In genomic region chr11:107445683-107446082, GRCm38 (mm10) we compare ENCODE assay signal across 13 mouse cellular contexts. TPM values are rescaled to one million over a fixed set of nuclear protein-coding genes. Genes with fewer than 3 reads are reported as not detected.
DNase-seq lines count a peak whose midpoint lies in the region; ATAC-seq and TF ChIP-seq lines count a peak whose summit lies in the region.
"Had no signal": no experiment of that assay in that cellular context is flagged by ENCODE, and none has a peak within 500 bp of the region (broad histone marks: within the 10 kb centered on the region; RNA-seq: fewer than 3 reads in every experiment).

No protein-coding gene starts in this region.

- ATAC-seq in midbrain, postnatal 0 days (ENCODE audit: low FRiP score), result no peak
- ATAC-seq in midbrain, embryonic 16.5 days, result no peak
- 0 out of 2 replicates have a peak, but pooled peaks have one; percentile 23 for ATAC-seq in megakaryocyte-erythroid progenitor cell, adult 5-6 weeks (replicated peaks; ENCODE audit: low FRiP score, low TSS enrichment, poor library complexity, severe bottlenecking)

- no peak overlapping the region for H3K4me2 ChIP-seq in midbrain, postnatal 0 days (ENCODE audit: low read depth, low read length, poor library complexity, severe bottlenecking)
- no peak overlapping the region for H3K4me2 ChIP-seq in midbrain, embryonic 16.5 days (ENCODE audit: low read length)
- H3K4me2 ChIP-seq: embryonic facial prominence, embryonic 15.5 days; lung, embryonic 15.5 days had no signal

- no peak overlapping the region for H3K4me3 ChIP-seq in heart, adult 2 months
- no peak overlapping the region for H3K4me3 ChIP-seq in midbrain, postnatal 0 days (ENCODE audit: low read depth, low read length)
- H3K4me3 ChIP-seq in midbrain, embryonic 16.5 days (ENCODE audit: low read depth, low read length), result no peak overlapping the region
- H3K4me3 ChIP-seq: embryonic facial prominence, embryonic 15.5 days; lung, embryonic 15.5 days had no signal

- TF ChIP-seq EP300 in heart, adult 2 months (IDR thresholded peaks at IDR 0.05; ENCODE audit: insufficient read depth, low read depth, low read length), result no peak

- intact Hi-C loops in heart, adult 2 months (cut with DNase I), result loop anchor here (2.0 kb wide), 1 partner anchor 17 kb away; no protein-coding TSS in a partner anchor
- intact Hi-C loops in heart, postnatal 25 days (cut with DNase I), result loop anchor here (5.0 kb wide), 1 partner anchor 108 kb away; no protein-coding TSS in a partner anchor

- no peaks in the 10 kb centered on the region for H3K27me3 ChIP-seq in heart, adult 2 months (ENCODE audit: control insufficient read depth, insufficient read depth, low read length)
- H3K27me3 ChIP-seq in midbrain, postnatal 0 days (ENCODE audit: insufficient read depth, low read length), result no peaks in the 10 kb centered on the region
- no peaks in the 10 kb centered on the region for H3K27me3 ChIP-seq in midbrain, embryonic 16.5 days (ENCODE audit: control insufficient read depth, insufficient read depth, low read depth, low read length)
- H3K27me3 ChIP-seq: embryonic facial prominence, embryonic 15.5 days; lung, embryonic 15.5 days had no signal

- WGBS in heart, adult 2 months, result 72% methylated on average over 3 of the region's 3 CpGs
- WGBS in midbrain, postnatal 0 days, result 92% methylated on average over 3 of the region's 3 CpGs
- WGBS in midbrain, embryonic 16.5 days, result 94% methylated on average over 3 of the region's 3 CpGs

- no peak overlapping the region for H3K9ac ChIP-seq in heart, adult 2 months (ENCODE audit: low read depth, low read length)
- H3K9ac ChIP-seq in midbrain, postnatal 0 days (replicated peaks; ENCODE audit: low read length, poor library complexity, severe bottlenecking), result no peak overlapping the region
- H3K9ac ChIP-seq in midbrain, embryonic 16.5 days (ENCODE audit: low read depth, low read length), result no peak overlapping the region
- H3K9ac ChIP-seq: embryonic facial prominence, embryonic 15.5 days; lung, embryonic 15.5 days had no signal

- H3K79me2 ChIP-seq in heart, adult 2 months (replicated peaks; ENCODE audit: control insufficient read depth, insufficient read depth, low read length), result no peaks in the 10 kb centered on the region; the same call in 1 of the 2 replicates

- peaks cover 9% of the 10 kb centered on the region for H3K36me3 ChIP-seq in heart, adult 2 months (ENCODE audit: control insufficient read depth, insufficient read depth, low read length)
- no peaks in the 10 kb centered on the region for H3K36me3 ChIP-seq in midbrain, postnatal 0 days (ENCODE audit: insufficient read depth, low read length)
- H3K36me3 ChIP-seq in midbrain, embryonic 16.5 days (ENCODE audit: control insufficient read depth, insufficient read depth, low read length), result no peaks in the 10 kb centered on the region
- H3K36me3 ChIP-seq: embryonic facial prominence, embryonic 15.5 days; lung, embryonic 15.5 days had no signal

- no peaks in the 10 kb centered on the region for H3K9me3 ChIP-seq in midbrain, postnatal 0 days (ENCODE audit: low read length)
- no peaks in the 10 kb centered on the region for H3K9me3 ChIP-seq in midbrain, embryonic 16.5 days (replicated peaks; ENCODE audit: control insufficient read depth, low read length, poor library complexity, severe bottlenecking)
- H3K9me3 ChIP-seq: embryonic facial prominence, embryonic 15.5 days; lung, embryonic 15.5 days had no signal

- peak in 1 of 2 experiments; percentile 47 for DNase-seq in heart, adult 2 months
- DNase-seq in heart, postnatal 25 days (ENCODE audit: low spot score), result no peak
- peak; percentile 74 for DNase-seq in midbrain, postnatal 0 days (ENCODE audit: low spot score)
- DNase-seq in cerebellum, adult 18-20 months, result peak; percentile 66 to 74
- DNase-seq in lung, postnatal 36 days, result no peak
- DNase-seq: kidney, adult 11 months; kidney, postnatal 14 days; layer of hippocampus, adult 9-11 months; thymus, postnatal 4 days had no signal

- TF ChIP-seq CTCF in heart, adult 2 months (IDR thresholded peaks at IDR 0.05), result no peak
- no peak for TF ChIP-seq CTCF in midbrain, postnatal 0 days (IDR thresholded peaks at IDR 0.05)

- H3K27ac ChIP-seq in heart, adult 2 months, result peak overlapping the region; percentile 86
- H3K27ac ChIP-seq in midbrain, postnatal 0 days (ENCODE audit: low read depth, low read length), result no peak overlapping the region
- no peak overlapping the region for H3K27ac ChIP-seq in midbrain, embryonic 16.5 days (ENCODE audit: low read length)
- H3K27ac ChIP-seq: embryonic facial prominence, embryonic 15.5 days; lung, embryonic 15.5 days had no signal

- peaks cover 22% of the 10 kb centered on the region for H3K4me1 ChIP-seq in heart, adult 2 months (ENCODE audit: control insufficient read depth, insufficient read depth, low read length)
- H3K4me1 ChIP-seq in midbrain, postnatal 0 days (ENCODE audit: insufficient read depth, low read length), result no peaks in the 10 kb centered on the region
- H3K4me1 ChIP-seq in midbrain, embryonic 16.5 days (ENCODE audit: control insufficient read depth, insufficient read depth, low read length), result no peaks in the 10 kb centered on the region

- no peak for TF ChIP-seq POLR2A in heart, adult 2 months (IDR thresholded peaks at IDR 0.05; ENCODE audit: insufficient read depth, low read depth, low read length)

RNA-seq across cellular contexts. Expression of gene Pitpnc1, which starts 24.8 kb away (rescaled TPM):
- 10 to 100 TPM; 66.4 to 68.1 TPM for total RNA-seq in heart, adult 2 months (2021)
- 22.7 and 39.4 TPM in 2 replicates for polyA plus RNA-seq in heart, adult 2 months (2012; rRNA removed)
- 10 to 100 TPM; 65.1 to 72.6 TPM for total RNA-seq in heart, postnatal 25 days (2021)
- total RNA-seq in midbrain, postnatal 0 days (2014; rRNA removed), result 54.8 and 56.5 TPM in 2 replicates
- 50.5 and 54.0 TPM in 2 replicates for polyA plus RNA-seq in midbrain, postnatal 0 days (2015; fragmentation: Nextera tagmentation; extraction: Ambion mirVana)
- polyA plus RNA-seq in midbrain, embryonic 16.5 days (2015; fragmentation: Nextera tagmentation; extraction: Ambion mirVana), result 44.8 and 48.0 TPM in 2 replicates
- 35.0 and 44.4 TPM in 2 replicates for total RNA-seq in megakaryocyte-erythroid progenitor cell, adult 5-6 weeks (2014; fragmentation: Nextera tagmentation)
- total RNA-seq in megakaryocyte-erythroid progenitor cell, adult 5-6 weeks (2017), result 28.6 and 33.9 TPM in 2 replicates

RNA-seq across cellular contexts. Expression of gene Psmd12, which starts 33.6 kb away (rescaled TPM):
- 10 to 100 TPM; 78.3 to 92.2 TPM for total RNA-seq in heart, adult 2 months (2021)
- polyA plus RNA-seq in heart, adult 2 months (2012; rRNA removed), result 22.6 and 42.4 TPM in 2 replicates
- 10 to 100 TPM; 84.7 to 87.4 TPM for total RNA-seq in heart, postnatal 25 days (2021)
- 39.6 and 49.4 TPM in 2 replicates for total RNA-seq in midbrain, postnatal 0 days (2014; rRNA removed)
- polyA plus RNA-seq in midbrain, postnatal 0 days (2015; fragmentation: Nextera tagmentation; extraction: Ambion mirVana), result 150 and 156 TPM in 2 replicates
- 155 and 156 TPM in 2 replicates for polyA plus RNA-seq in midbrain, embryonic 16.5 days (2015; fragmentation: Nextera tagmentation; extraction: Ambion mirVana)
- total RNA-seq in megakaryocyte-erythroid progenitor cell, adult 5-6 weeks (2014; fragmentation: Nextera tagmentation), result 94.9 and 97.5 TPM in 2 replicates
- total RNA-seq in megakaryocyte-erythroid progenitor cell, adult 5-6 weeks (2017), result 181 and 220 TPM in 2 replicates

Comparison
In these comparisons a context has a peak if more than half of its experiments do, and no peak if none do; other contexts are left out.
1. DNase-seq: peak in midbrain, postnatal 0 days (single experiment) and cerebellum, adult 18-20 months (2 of 2); none in heart, postnatal 25 days (single experiment) and lung, postnatal 36 days (single experiment).